Mouse (Mus musculus): ENCODE data around the gene Exosc3.
A peak's percentile ranks its signal among the peaks of the same experiment; 100 is the strongest.

Exosc3 gene

GRCm38 (mm10) chr4:45279981-45280548 lies 62.5 kb downstream of the Exosc3 start:
- DNase-seq (ENCODE audit: low spot score), result peak; percentile 72

GRCm38 (mm10) chr4:45279292-45279691 lies 63.2 kb downstream of the Exosc3 start:
- no peak for DNase-seq (ENCODE audit: low spot score)

- no peak for DNase-seq (ENCODE audit: low spot score)
Observed at GRCm38 (mm10) chr4:45275770-45276169, 66.8 kb downstream of the Exosc3 start.

- DNase-seq (ENCODE audit: low spot score), result no peak
Observed at GRCm38 (mm10) chr4:45271041-45271452, 71.5 kb downstream of the Exosc3 start.

GRCm38 (mm10) chr4:45267883-45268282 lies 74.6 kb downstream of the Exosc3 start:
- no peak for DNase-seq (ENCODE audit: low spot score)

Data from urinary bladder, postnatal 14 days (tissue).